9 mouse cellular contexts compared by ENCODE assay signal in the genomic region with DNA sequence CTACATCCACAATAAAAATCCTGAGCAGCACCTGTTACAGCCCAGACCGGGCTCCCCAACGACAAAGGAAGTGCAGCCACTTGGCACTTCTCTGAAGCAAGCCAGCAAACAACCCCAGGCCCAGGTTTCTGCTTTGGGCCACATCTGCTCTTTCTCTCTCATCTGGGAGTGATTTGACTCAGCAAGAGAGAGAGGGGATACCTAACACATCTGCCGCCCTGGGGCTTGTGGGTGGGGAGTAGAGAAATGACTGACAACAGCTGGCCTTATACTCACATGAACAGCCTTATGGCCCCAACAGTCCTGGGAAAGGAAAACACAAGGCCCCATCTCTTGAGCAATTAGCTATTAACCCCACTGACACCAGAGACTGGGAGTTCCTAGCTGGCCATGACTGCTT.
A peak's percentile ranks its signal among the peaks of the same experiment; 100 is the strongest.
DNase-seq lines count a peak whose midpoint lies in the region; ATAC-seq lines count a peak whose summit lies in the region.
"Had no signal": no experiment of that assay in that cellular context is flagged by ENCODE, and none has a peak within 500 bp of the region (broad histone marks: within the 10 kb centered on the region; RNA-seq: fewer than 3 reads in every experiment).

No protein-coding gene starts in this region.

- H3K9ac ChIP-seq in intestine, embryonic 14.5 days (ENCODE audit: low read length), result no peak overlapping the region
- no peak overlapping the region for H3K9ac ChIP-seq in neural tube, embryonic 11.5 days (ENCODE audit: low read length)
- H3K9ac ChIP-seq: embryonic facial prominence, embryonic 13.5 days; heart, embryonic 15.5 days had no signal

- no peak overlapping the region for H3K4me3 ChIP-seq in intestine, embryonic 14.5 days (ENCODE audit: low read depth, low read length)
- H3K4me3 ChIP-seq in neural tube, embryonic 11.5 days (ENCODE audit: low read depth, low read length), result no peak overlapping the region
- H3K4me3 ChIP-seq: embryonic facial prominence, embryonic 13.5 days; heart, embryonic 15.5 days had no signal

- peak; percentile 45 for ATAC-seq in intestine, embryonic 14.5 days (replicated peaks; ENCODE audit: low FRiP score, low TSS enrichment, low read depth)
- no peak for ATAC-seq in neural tube, embryonic 11.5 days (ENCODE audit: insufficient read depth, low FRiP score, low TSS enrichment)

- peak; percentile 2 for DNase-seq in spleen, adult 12 weeks (ENCODE audit: low spot score)
- no peak for DNase-seq in spleen, postnatal 14 days (ENCODE audit: low spot score in 2 of 2)
- peak; percentile 60 for DNase-seq in intestine, embryonic 14.5 days (ENCODE audit: low spot score)
- peak; percentile 23 for DNase-seq in neural tube, embryonic 11.5 days (ENCODE audit: low spot score)
- no peak for DNase-seq in cerebellum, adult 18-20 months
- no peak for DNase-seq in ovary, postnatal 36 days (ENCODE audit: low spot score)
- DNase-seq in ovary, postnatal 10 days (ENCODE audit: low spot score), result no peak

- H3K4me2 ChIP-seq in intestine, embryonic 14.5 days (ENCODE audit: low read length), result no peak overlapping the region
- no peak overlapping the region for H3K4me2 ChIP-seq in neural tube, embryonic 11.5 days (ENCODE audit: low read depth)
- H3K4me2 ChIP-seq: embryonic facial prominence, embryonic 13.5 days; heart, embryonic 15.5 days had no signal

- peaks cover 18% of the 10 kb centered on the region for H3K4me1 ChIP-seq in intestine, embryonic 14.5 days (replicated peaks; ENCODE audit: control insufficient read depth, insufficient read depth, low read length)
- no peaks in the 10 kb centered on the region for H3K4me1 ChIP-seq in neural tube, embryonic 11.5 days (ENCODE audit: control insufficient read depth, insufficient read depth, low read length)

- 10% methylated on average over 3 of the region's 3 CpGs for WGBS in intestine, embryonic 14.5 days
- 31% methylated on average over 3 of the region's 3 CpGs for WGBS in neural tube, embryonic 11.5 days

- H3K9me3 ChIP-seq in intestine, embryonic 14.5 days (ENCODE audit: control insufficient read depth, low read length), result no peaks in the 10 kb centered on the region
- H3K9me3 ChIP-seq in neural tube, embryonic 11.5 days (ENCODE audit: control insufficient read depth, low read length), result no peaks in the 10 kb centered on the region
- H3K9me3 ChIP-seq: embryonic facial prominence, embryonic 13.5 days; heart, embryonic 15.5 days had no signal

- peak overlapping the region; percentile 19; the same call in 1 of the 2 replicates for H3K27ac ChIP-seq in intestine, embryonic 14.5 days (ENCODE audit: low read depth)
- H3K27ac ChIP-seq in neural tube, embryonic 11.5 days (ENCODE audit: low read depth, low read length), result no peak overlapping the region
- H3K27ac ChIP-seq: embryonic facial prominence, embryonic 13.5 days; heart, embryonic 15.5 days had no signal

- H3K36me3 ChIP-seq in intestine, embryonic 14.5 days (ENCODE audit: control insufficient read depth, insufficient read depth, low read length), result no peaks in the 10 kb centered on the region
- H3K36me3 ChIP-seq in neural tube, embryonic 11.5 days (ENCODE audit: control insufficient read depth, insufficient read depth, low read length), result no peaks in the 10 kb centered on the region
- H3K36me3 ChIP-seq: embryonic facial prominence, embryonic 13.5 days; heart, embryonic 15.5 days had no signal

- no peaks in the 10 kb centered on the region for H3K27me3 ChIP-seq in intestine, embryonic 14.5 days (replicated peaks; ENCODE audit: control insufficient read depth, insufficient read depth, low read length)
- no peaks in the 10 kb centered on the region for H3K27me3 ChIP-seq in neural tube, embryonic 11.5 days (ENCODE audit: control insufficient read depth, insufficient read depth, low read length)
- H3K27me3 ChIP-seq: embryonic facial prominence, embryonic 13.5 days; heart, embryonic 15.5 days had no signal

Comparison
In these comparisons a context has a peak if more than half of its experiments do, and no peak if none do; other contexts are left out.
1. DNase-seq: peak in spleen, adult 12 weeks (single experiment), intestine, embryonic 14.5 days (single experiment) and neural tube, embryonic 11.5 days (single experiment); none in spleen, postnatal 14 days (0 of 2), cerebellum, adult 18-20 months (0 of 2), ovary, postnatal 36 days (single experiment) and ovary, postnatal 10 days (single experiment).